Mouse (Mus musculus): Measurements from ENCODE around the gene Spo11. TPM values are rescaled to one million over a fixed set of nuclear protein-coding genes. Genes with fewer than 3 reads are reported as not detected.

Gene Spo11
- polyA plus RNA-seq, 1 experiment, result not detected

- no peaks in the 10 kb centered on the region for H3K79me3 ChIP-seq (ENCODE audit: low read depth)
These were observed 42.4 kb upstream of the Spo11 start for GRCm38 (mm10) chr2:172934891-172935740.

GRCm38 (mm10) chr2:172935776-172936562 is 41.5 kb upstream of the Spo11 start:
- no peaks in the 10 kb centered on the region for H3K36me3 ChIP-seq (ENCODE audit: control insufficient read depth, insufficient read depth)
- H3K27me3 ChIP-seq (ENCODE audit: control insufficient read depth, insufficient read depth, insufficient read length), result peaks cover 68% of the 10 kb centered on the region
- H3K79me3 ChIP-seq (ENCODE audit: low read depth), result no peaks in the 10 kb centered on the region
- TF ChIP-seq FOSL1 (IDR thresholded peaks at IDR 0.05; ENCODE audit: insufficient read depth, low read length, poor library complexity, severe bottlenecking) (no peak), MYOD1 (IDR thresholded peaks at IDR 0.05; ENCODE audit: control insufficient read depth, insufficient read length, low read depth) (no peak), CEBPB (IDR thresholded peaks at IDR 0.05; ENCODE audit: low read depth) (no peak), USF1 (IDR thresholded peaks at IDR 0.05; ENCODE audit: low read depth) (no peak), MYOG (IDR thresholded peaks at IDR 0.05; ENCODE audit: control insufficient read depth, extremely low read depth, insufficient read length) (no peak), MAX (IDR thresholded peaks at IDR 0.05) (no peak), CTCF (IDR thresholded peaks at IDR 0.05; ENCODE audit: control insufficient read depth, insufficient read depth, insufficient read length) (no peak)
- H3K79me2 ChIP-seq (ENCODE audit: control insufficient read depth, insufficient read depth), result no peaks in the 10 kb centered on the region
- no peak overlapping the region for H3K4me3 ChIP-seq (ENCODE audit: insufficient read depth, poor library complexity, severe bottlenecking)
- H3ac ChIP-seq (ENCODE audit: control insufficient read depth, insufficient read length, low read depth), result no peak overlapping the region

More at GRCm38 (mm10) chr2:172934891-172935740, 42.4 kb upstream of the Spo11 start:
- H3ac ChIP-seq (ENCODE audit: control insufficient read depth, insufficient read length, low read depth), result no peak overlapping the region
- TF ChIP-seq USF1 (IDR thresholded peaks at IDR 0.05; ENCODE audit: low read depth) (no peak), CEBPB (IDR thresholded peaks at IDR 0.05; ENCODE audit: low read depth) (no peak), MAX (IDR thresholded peaks at IDR 0.05) (no peak), MYOG (IDR thresholded peaks at IDR 0.05; ENCODE audit: control insufficient read depth, extremely low read depth, insufficient read length) (no peak), MYOD1 (IDR thresholded peaks at IDR 0.05; ENCODE audit: control insufficient read depth, insufficient read length, low read depth) (no peak), FOSL1 (IDR thresholded peaks at IDR 0.05; ENCODE audit: insufficient read depth, low read length, poor library complexity, severe bottlenecking) (no peak), CTCF (IDR thresholded peaks at IDR 0.05; ENCODE audit: control insufficient read depth, insufficient read depth, insufficient read length) (no peak)
- H3K36me3 ChIP-seq (ENCODE audit: control insufficient read depth, insufficient read depth), result no peaks in the 10 kb centered on the region
- H3K4me3 ChIP-seq (ENCODE audit: insufficient read depth, poor library complexity, severe bottlenecking), result no peak overlapping the region
- no peaks in the 10 kb centered on the region for H3K79me2 ChIP-seq (ENCODE audit: control insufficient read depth, insufficient read depth)
- peaks cover 70% of the 10 kb centered on the region for H3K27me3 ChIP-seq (ENCODE audit: control insufficient read depth, insufficient read depth, insufficient read length)

GRCm38 (mm10) chr2:172936844-172937243 is 40.7 kb upstream of the Spo11 start:
- no peaks in the 10 kb centered on the region for H3K36me3 ChIP-seq (ENCODE audit: control insufficient read depth, insufficient read depth)
- no peak overlapping the region for H3ac ChIP-seq (ENCODE audit: control insufficient read depth, insufficient read length, low read depth)
- TF ChIP-seq CTCF (IDR thresholded peaks at IDR 0.05; ENCODE audit: control insufficient read depth, insufficient read depth, insufficient read length), result no peak
- no peak for TF ChIP-seq USF1 (IDR thresholded peaks at IDR 0.05; ENCODE audit: low read depth)
- TF ChIP-seq MAX (IDR thresholded peaks at IDR 0.05), result no peak
- no peak for TF ChIP-seq MYOG (IDR thresholded peaks at IDR 0.05; ENCODE audit: control insufficient read depth, extremely low read depth, insufficient read length)
- H3K4me3 ChIP-seq (ENCODE audit: insufficient read depth, poor library complexity, severe bottlenecking), result no peak overlapping the region
- peaks cover 68% of the 10 kb centered on the region for H3K27me3 ChIP-seq (ENCODE audit: control insufficient read depth, insufficient read depth, insufficient read length)
- H3K79me3 ChIP-seq (ENCODE audit: low read depth), result no peaks in the 10 kb centered on the region
- H3K79me2 ChIP-seq (ENCODE audit: control insufficient read depth, insufficient read depth), result no peaks in the 10 kb centered on the region

- no peak for TF ChIP-seq MAX (IDR thresholded peaks at IDR 0.05)
- no peak for TF ChIP-seq MYOD1 (IDR thresholded peaks at IDR 0.05; ENCODE audit: control insufficient read depth, insufficient read length, low read depth)
- no peak for TF ChIP-seq FOSL1 (IDR thresholded peaks at IDR 0.05; ENCODE audit: insufficient read depth, low read length, poor library complexity, severe bottlenecking)
- TF ChIP-seq CTCF (IDR thresholded peaks at IDR 0.05; ENCODE audit: control insufficient read depth, insufficient read depth, insufficient read length), result no peak
- TF ChIP-seq USF1 (IDR thresholded peaks at IDR 0.05; ENCODE audit: low read depth), result no peak
- TF ChIP-seq MYOG (IDR thresholded peaks at IDR 0.05; ENCODE audit: control insufficient read depth, extremely low read depth, insufficient read length), result no peak
- H3K4me3 ChIP-seq (ENCODE audit: insufficient read depth, poor library complexity, severe bottlenecking), result no peak overlapping the region
- H3K36me3 ChIP-seq (ENCODE audit: control insufficient read depth, insufficient read depth), result no peaks in the 10 kb centered on the region
- no peak overlapping the region for H3ac ChIP-seq (ENCODE audit: control insufficient read depth, insufficient read length, low read depth)
- peaks cover 72% of the 10 kb centered on the region for H3K27me3 ChIP-seq (ENCODE audit: control insufficient read depth, insufficient read depth, insufficient read length)
- H3K79me3 ChIP-seq (ENCODE audit: low read depth), result no peaks in the 10 kb centered on the region
- no peaks in the 10 kb centered on the region for H3K79me2 ChIP-seq (ENCODE audit: control insufficient read depth, insufficient read depth)
These were observed 39.9 kb upstream of the Spo11 start for GRCm38 (mm10) chr2:172937326-172938190.

Measured in C2C12 (cell line).